Mouse (Mus musculus): ENCODE data around the gene Cdc14b. TPM values are rescaled to one million over a fixed set of nuclear protein-coding genes. Genes with fewer than 3 reads are reported as not detected.
A peak's percentile ranks its signal among the peaks of the same experiment; 100 is the strongest.

The Cdc14b gene
- polyA plus RNA-seq, 1 experiment from 2014 or later, result 16.9 TPM

GRCm38 (mm10) chr13:64280940-64281339 is 5.8 kb upstream of the Cdc14b start:
- Histone ChIP-seq H3K4me2 (replicated peaks; ENCODE audit: low read depth, low read length) (no peak overlapping the region), H3K4me1 (ENCODE audit: insufficient read depth, low read length) (no peaks in the 10 kb centered on the region), H3K4me3 (ENCODE audit: low read length) (no peak overlapping the region), H3K27ac (ENCODE audit: low read length) (no peak overlapping the region), H3K9ac (replicated peaks; ENCODE audit: low read length) (no peak overlapping the region), H3K9me3 (ENCODE audit: low read length) (no peaks in the 10 kb centered on the region), H3K27me3 (ENCODE audit: insufficient read depth, low read length) (0 out of 2 replicates have a peak, but pooled peaks cover under 1% of the 10 kb centered on the region), H3K36me3 (ENCODE audit: insufficient read depth, low read length) (no peaks in the 10 kb centered on the region)
- 86% methylated on average over 5 of the region's 5 CpGs for WGBS
- ATAC-seq (ENCODE audit: low FRiP score, low TSS enrichment), result no peak

- Histone ChIP-seq H3K4me2 (replicated peaks; ENCODE audit: low read depth, low read length) (peak overlapping the region; percentile 99), H3K9me3 (ENCODE audit: low read length) (no peaks in the 10 kb centered on the region), H3K27ac (ENCODE audit: low read length) (no peak overlapping the region), H3K27me3 (ENCODE audit: insufficient read depth, low read length) (0 out of 2 replicates have a peak, but pooled peaks cover 4% of the 10 kb centered on the region), H3K36me3 (ENCODE audit: insufficient read depth, low read length) (no peaks in the 10 kb centered on the region), H3K4me3 (ENCODE audit: low read length) (peak overlapping the region; percentile 63), H3K9ac (replicated peaks; ENCODE audit: low read length) (peak overlapping the region; percentile 72), H3K4me1 (ENCODE audit: insufficient read depth, low read length) (peaks cover 15% of the 10 kb centered on the region)
- no peak for ATAC-seq (ENCODE audit: low FRiP score, low TSS enrichment)
- 16% methylated on average over 9 of the region's 9 CpGs for WGBS
Measured at GRCm38 (mm10) chr13:64275754-64276127, 651 bp upstream of the Cdc14b start.

DNA sequence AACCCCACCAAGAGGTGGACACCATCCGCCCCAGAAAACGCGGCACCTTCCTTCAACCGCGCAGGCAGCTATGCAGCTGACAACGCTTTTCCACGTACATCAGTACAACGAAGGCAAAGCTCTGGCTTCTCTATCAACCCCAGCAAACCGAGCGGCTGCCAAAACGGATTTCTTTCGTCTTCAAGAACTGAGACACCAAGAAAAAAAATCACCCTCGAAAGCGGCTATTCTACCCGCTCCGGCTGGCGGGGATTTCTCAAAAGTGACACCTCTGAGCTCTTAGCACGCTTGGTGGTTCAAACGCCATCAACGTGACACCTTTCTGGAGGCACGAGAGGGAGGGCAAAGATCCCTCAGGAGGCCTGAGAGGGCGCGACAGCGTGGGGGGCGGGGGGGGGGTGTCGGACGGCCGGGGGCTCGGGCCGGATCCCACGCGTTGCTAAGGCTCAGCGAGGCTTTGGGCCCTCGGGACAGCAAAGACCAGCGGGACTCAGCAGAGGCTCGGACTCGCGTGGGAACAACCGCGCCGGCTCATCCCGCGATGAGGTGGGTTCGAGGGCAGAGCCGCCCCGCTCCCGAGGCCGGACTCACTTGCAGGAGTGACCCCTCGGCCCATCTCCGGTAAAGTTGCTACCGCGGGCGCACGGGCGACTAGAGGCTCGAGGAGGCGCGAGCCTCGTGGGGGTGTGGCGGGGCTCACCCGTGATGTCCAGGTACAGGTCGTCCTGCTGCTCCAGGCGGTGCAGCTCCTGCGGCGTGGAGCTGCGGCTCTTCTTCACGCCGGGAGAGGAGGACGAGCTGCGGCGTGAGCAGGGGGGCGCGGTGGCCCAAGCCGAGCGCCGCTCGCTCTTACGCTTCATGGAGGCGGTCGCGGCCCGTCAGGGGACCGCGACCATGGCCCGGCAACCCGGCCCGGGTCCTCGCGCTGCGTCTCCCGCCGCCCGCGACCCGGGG is 922 bp downstream of the Cdc14b start:
- Histone ChIP-seq H3K27me3 (ENCODE audit: insufficient read depth, low read length) (0 out of 2 replicates have a peak, but pooled peaks cover 4% of the 10 kb centered on the region), H3K4me1 (ENCODE audit: insufficient read depth, low read length) (peaks cover 15% of the 10 kb centered on the region), H3K9me3 (ENCODE audit: low read length) (no peaks in the 10 kb centered on the region), H3K36me3 (ENCODE audit: insufficient read depth, low read length) (no peaks in the 10 kb centered on the region), H3K4me3 (ENCODE audit: low read length) (peak overlapping the region; percentile 63), H3K4me2 (replicated peaks; ENCODE audit: low read depth, low read length) (peak overlapping the region; percentile 99), H3K27ac (ENCODE audit: low read length) (no peak overlapping the region), H3K9ac (replicated peaks; ENCODE audit: low read length) (peak overlapping the region; percentile 72)
- WGBS, result under 1% methylated on average over 95 of the region's 95 CpGs
- ATAC-seq (ENCODE audit: low FRiP score, low TSS enrichment), result peak; percentile 79

DNA sequence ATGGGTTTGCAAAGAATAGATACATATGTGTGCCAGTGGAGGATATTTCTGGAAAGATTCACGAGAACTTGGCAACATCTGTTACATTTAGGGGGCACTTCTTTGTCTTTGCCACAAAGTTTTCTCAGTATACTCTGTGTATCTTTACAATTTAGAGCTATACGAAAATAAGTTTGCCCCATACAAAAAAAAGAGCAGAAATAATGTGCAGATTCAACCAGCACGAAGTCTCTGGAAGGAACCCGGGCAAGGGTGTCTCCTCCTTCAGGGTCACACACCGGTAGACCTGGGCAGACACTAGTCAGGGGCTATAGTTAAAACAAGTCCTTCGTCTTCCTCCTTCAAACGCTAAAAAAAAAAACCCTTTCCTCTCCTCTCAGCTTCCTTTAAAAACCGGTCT is 1.7 kb downstream of the Cdc14b start:
- Histone ChIP-seq H3K4me2 (replicated peaks; ENCODE audit: low read depth, low read length) (peak overlapping the region; percentile 99), H3K27me3 (ENCODE audit: insufficient read depth, low read length) (0 out of 2 replicates have a peak, but pooled peaks cover 4% of the 10 kb centered on the region), H3K4me1 (ENCODE audit: insufficient read depth, low read length) (peaks cover 15% of the 10 kb centered on the region), H3K36me3 (ENCODE audit: insufficient read depth, low read length) (no peaks in the 10 kb centered on the region), H3K4me3 (ENCODE audit: low read length) (peak overlapping the region; percentile 63; the same call in 1 of the 2 replicates), H3K27ac (ENCODE audit: low read length) (no peak overlapping the region), H3K9ac (replicated peaks; ENCODE audit: low read length) (no peak overlapping the region), H3K9me3 (ENCODE audit: low read length) (no peaks in the 10 kb centered on the region)
- no peak for ATAC-seq (ENCODE audit: low FRiP score, low TSS enrichment)
- 38% methylated on average over 8 of the region's 8 CpGs for WGBS

DNA sequence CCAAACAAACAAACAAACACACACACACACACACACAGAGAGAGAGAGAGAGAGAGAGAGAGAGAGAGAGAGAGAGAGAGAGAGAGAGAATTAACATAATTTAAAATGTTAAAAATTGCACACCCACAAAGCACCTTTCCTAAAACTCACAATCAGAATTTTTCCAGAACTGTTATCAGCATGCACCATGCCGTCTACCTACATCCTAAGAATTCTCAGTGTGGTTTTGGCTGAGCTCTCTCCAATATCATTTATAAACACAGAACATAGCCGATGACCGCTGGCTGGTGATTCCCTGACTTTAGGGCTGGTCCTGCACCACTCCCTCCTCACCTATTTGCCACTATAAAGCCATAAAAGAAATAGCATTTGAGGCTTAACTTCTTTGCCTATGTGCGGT is 6.7 kb downstream of the Cdc14b start:
- 53% methylated on average over 4 of the region's 4 CpGs for WGBS
- Histone ChIP-seq H3K9ac (replicated peaks; ENCODE audit: low read length) (no peak overlapping the region), H3K36me3 (ENCODE audit: insufficient read depth, low read length) (no peaks in the 10 kb centered on the region), H3K9me3 (ENCODE audit: low read length) (no peaks in the 10 kb centered on the region), H3K27ac (ENCODE audit: low read length) (no peak overlapping the region), H3K4me3 (ENCODE audit: low read length) (no peak overlapping the region), H3K4me2 (replicated peaks; ENCODE audit: low read depth, low read length) (no peak overlapping the region), H3K4me1 (ENCODE audit: insufficient read depth, low read length) (peaks cover under 1% of the 10 kb centered on the region; the same call in 1 of the 2 replicates), H3K27me3 (ENCODE audit: insufficient read depth, low read length) (no peaks in the 10 kb centered on the region)
- no peak for ATAC-seq (ENCODE audit: low FRiP score, low TSS enrichment)

DNA sequence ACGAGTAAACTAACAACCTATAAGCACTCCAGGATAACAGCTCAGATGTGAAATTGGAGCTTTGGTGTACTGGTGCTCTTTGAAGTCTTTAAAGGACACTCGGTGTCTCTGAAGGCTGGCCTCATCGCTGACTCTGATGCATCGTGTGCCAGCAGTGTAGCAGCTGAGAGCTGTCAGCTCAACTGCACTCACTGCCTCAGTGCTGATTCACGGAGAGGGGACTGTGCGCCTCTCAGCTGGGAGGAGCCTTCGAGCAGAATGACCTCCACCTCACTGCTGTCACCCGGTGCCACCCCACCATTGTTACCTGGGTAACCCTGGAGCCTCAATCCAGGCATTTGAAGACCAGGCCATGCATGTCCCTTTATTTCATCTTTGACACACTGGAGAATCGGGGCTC is 7.9 kb downstream of the Cdc14b start:
- Histone ChIP-seq H3K4me3 (ENCODE audit: low read length) (no peak overlapping the region), H3K27ac (ENCODE audit: low read length) (no peak overlapping the region), H3K27me3 (ENCODE audit: insufficient read depth, low read length) (no peaks in the 10 kb centered on the region), H3K4me1 (ENCODE audit: insufficient read depth, low read length) (no peaks in the 10 kb centered on the region), H3K4me2 (replicated peaks; ENCODE audit: low read depth, low read length) (no peak overlapping the region), H3K36me3 (ENCODE audit: insufficient read depth, low read length) (no peaks in the 10 kb centered on the region), H3K9ac (replicated peaks; ENCODE audit: low read length) (no peak overlapping the region), H3K9me3 (ENCODE audit: low read length) (no peaks in the 10 kb centered on the region)
- peak; percentile 71; the same call in 1 of the 2 replicates for ATAC-seq (ENCODE audit: low FRiP score, low TSS enrichment)
- WGBS, result 18% methylated on average over 9 of the region's 9 CpGs

DNA sequence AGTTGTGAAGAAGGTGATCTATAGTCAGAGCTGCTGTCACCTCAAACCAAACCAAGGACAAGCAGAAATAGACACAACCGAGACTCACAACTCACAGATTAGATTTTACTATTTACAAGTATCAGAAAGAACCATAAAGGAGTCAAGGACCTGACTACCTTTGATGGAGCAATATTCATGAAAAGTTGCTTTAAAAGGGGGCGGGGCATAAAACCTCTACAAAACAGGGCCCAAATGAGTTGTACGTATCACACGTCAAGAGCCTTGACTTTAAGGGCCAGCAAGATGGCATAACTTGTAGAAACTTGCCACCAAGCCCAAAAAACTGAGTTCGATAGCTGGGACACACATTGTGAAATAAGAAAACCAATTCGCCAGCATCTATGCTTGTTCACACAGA is 10.5 kb downstream of the Cdc14b start:
- no peaks in the 10 kb centered on the region for H3K4me1 ChIP-seq (ENCODE audit: insufficient read depth, low read length)
- H3K27me3 ChIP-seq (ENCODE audit: insufficient read depth, low read length), result no peaks in the 10 kb centered on the region
- H3K9ac ChIP-seq (replicated peaks; ENCODE audit: low read length), result no peak overlapping the region
- no peaks in the 10 kb centered on the region for H3K36me3 ChIP-seq (ENCODE audit: insufficient read depth, low read length)
- no peaks in the 10 kb centered on the region for H3K9me3 ChIP-seq (ENCODE audit: low read length)
- ATAC-seq (ENCODE audit: low FRiP score, low TSS enrichment), result no peak
- H3K4me2 ChIP-seq (replicated peaks; ENCODE audit: low read depth, low read length), result no peak overlapping the region
- no peak overlapping the region for H3K27ac ChIP-seq (ENCODE audit: low read length)
- 95% methylated on average over 6 of the region's 6 CpGs for WGBS
- no peak overlapping the region for H3K4me3 ChIP-seq (ENCODE audit: low read length)

- Histone ChIP-seq H3K36me3 (ENCODE audit: insufficient read depth, low read length) (no peaks in the 10 kb centered on the region), H3K27me3 (ENCODE audit: insufficient read depth, low read length) (no peaks in the 10 kb centered on the region), H3K4me3 (ENCODE audit: low read length) (no peak overlapping the region), H3K4me2 (replicated peaks; ENCODE audit: low read depth, low read length) (no peak overlapping the region), H3K9me3 (ENCODE audit: low read length) (no peaks in the 10 kb centered on the region), H3K4me1 (ENCODE audit: insufficient read depth, low read length) (no peaks in the 10 kb centered on the region), H3K27ac (ENCODE audit: low read length) (no peak overlapping the region), H3K9ac (replicated peaks; ENCODE audit: low read length) (no peak overlapping the region)
- WGBS, result 78% methylated on average over 7 of the region's 7 CpGs
- ATAC-seq (ENCODE audit: low FRiP score, low TSS enrichment), result no peak
Measured at GRCm38 (mm10) chr13:64259903-64260302, 15.2 kb downstream of the Cdc14b start.

DNA sequence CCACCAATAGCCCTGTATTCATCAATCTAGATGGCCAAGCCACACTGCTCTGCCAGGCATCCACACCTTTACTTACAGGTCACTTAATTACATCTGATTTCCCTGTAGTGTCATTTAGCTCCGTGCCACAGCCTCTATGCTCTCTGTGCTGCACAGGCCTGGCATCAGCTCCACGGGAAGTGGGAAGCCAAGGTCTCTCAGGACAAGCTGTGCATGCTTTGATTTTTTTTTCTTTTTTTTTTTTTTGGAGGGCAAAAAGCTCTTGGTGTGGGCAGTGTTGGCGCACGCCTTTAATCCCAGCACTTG is 16.6 kb downstream of the Cdc14b start:
- Histone ChIP-seq H3K4me2 (replicated peaks; ENCODE audit: low read depth, low read length) (no peak overlapping the region), H3K27me3 (ENCODE audit: insufficient read depth, low read length) (no peaks in the 10 kb centered on the region), H3K4me1 (ENCODE audit: insufficient read depth, low read length) (no peaks in the 10 kb centered on the region), H3K9ac (replicated peaks; ENCODE audit: low read length) (no peak overlapping the region), H3K9me3 (ENCODE audit: low read length) (no peaks in the 10 kb centered on the region), H3K27ac (ENCODE audit: low read length) (no peak overlapping the region), H3K4me3 (ENCODE audit: low read length) (no peak overlapping the region), H3K36me3 (ENCODE audit: insufficient read depth, low read length) (no peaks in the 10 kb centered on the region)
- no peak for ATAC-seq (ENCODE audit: low FRiP score, low TSS enrichment)
- 81% methylated on average over 4 of the region's 4 CpGs for WGBS

- ATAC-seq (ENCODE audit: low FRiP score, low TSS enrichment), result no peak
- no peaks in the 10 kb centered on the region for H3K4me1 ChIP-seq (ENCODE audit: insufficient read depth, low read length)
Measured at GRCm38 (mm10) chr13:64257814-64258515, 17.1 kb downstream of the Cdc14b start.

More at GRCm38 (mm10) chr13:64257814-64258515, 17.1 kb downstream of the Cdc14b start:
- no peaks in the 10 kb centered on the region for H3K9me3 ChIP-seq (ENCODE audit: low read length)
- H3K36me3 ChIP-seq (ENCODE audit: insufficient read depth, low read length), result no peaks in the 10 kb centered on the region
- H3K4me3 ChIP-seq (ENCODE audit: low read length), result no peak overlapping the region
- no peak overlapping the region for H3K9ac ChIP-seq (replicated peaks; ENCODE audit: low read length)
- WGBS, result 49% methylated on average over 5 of the region's 5 CpGs
- no peaks in the 10 kb centered on the region for H3K27me3 ChIP-seq (ENCODE audit: insufficient read depth, low read length)
- H3K4me2 ChIP-seq (replicated peaks; ENCODE audit: low read depth, low read length), result no peak overlapping the region
- no peak overlapping the region for H3K27ac ChIP-seq (ENCODE audit: low read length)

Data from kidney, embryonic 16.5 days (tissue).